Mouse (Mus musculus) thymus, postnatal 36 days (tissue): Measurements from ENCODE around the gene Arl9.
"Not testable (repeated sequence)": the region's sequence is repeated elsewhere in the genome, so short reads cannot be mapped to it uniquely, and the experiment has no call there.

Experiments used
- DNase-seq, 2 experiments: peaks; one replicate each; pipeline ENCODE4 v3.0.0; 2022; ENCODE audit warnings: mixed read lengths in 2 of 2

Arl9 gene

GRCm38 (mm10) chr5:77028034-77028433 is 24.2 kb downstream of the Arl9 start:
- no peak for DNase-seq

GRCm38 (mm10) chr5:77029735-77030134 is 25.9 kb downstream of the Arl9 start:
- DNase-seq: peak; percentile 13 to 24

- DNase-seq: not testable (repeated sequence)
These were observed 31.2 kb downstream of the Arl9 start for GRCm38 (mm10) chr5:77035101-77035500.

GRCm38 (mm10) chr5:77038451-77038850 is 34.6 kb downstream of the Arl9 start:
- no peak for DNase-seq

- no peak for DNase-seq
These were observed 35.5 kb downstream of the Arl9 start for GRCm38 (mm10) chr5:77039391-77039790.

GRCm38 (mm10) chr5:77044362-77044761 is 40.5 kb downstream of the Arl9 start:
- no peak for DNase-seq

GRCm38 (mm10) chr5:77052616-77053015 is 48.8 kb downstream of the Arl9 start:
- no peak for DNase-seq

GRCm38 (mm10) chr5:77056881-77057440 is 53.1 kb downstream of the Arl9 start:
- DNase-seq: no peak
